Mouse (Mus musculus): Measurements from ENCODE around the gene Hspb6. TPM values are rescaled to one million over a fixed set of nuclear protein-coding genes. Genes with fewer than 3 reads are reported as not detected.

Gene Hspb6
- total and polyA plus RNA-seq, 3 experiments: 4.9 to 32.8 (median 11.2) TPM

GRCm38 (mm10) chr7:30550603-30551002 lies 1.4 kb upstream of the Hspb6 start:
- H3K36me3 ChIP-seq (replicated peaks): peaks cover 66% of the 10 kb centered on the region
- H3K4me3 ChIP-seq (ENCODE audit: low read depth, low read length): no peak overlapping the region
- no peaks in the 10 kb centered on the region for H3K9me3 ChIP-seq (replicated peaks)
- H3K4me1 ChIP-seq (ENCODE audit: insufficient read depth, low read depth, low read length): peaks cover 43% of the 10 kb centered on the region
- DNase-seq (ENCODE audit: low spot score) (no peak), ATAC-seq (ENCODE audit: extremely low read depth, insufficient number of reproducible peaks, low FRiP score, poor library complexity, severe bottlenecking) (no peak)
- TF ChIP-seq GATA1 (IDR thresholded peaks at IDR 0.05; ENCODE audit: borderline replicate concordance, low read length) (no peak), CTCF (IDR thresholded peaks at IDR 0.05; ENCODE audit: low read depth, low read length) (no peak), POLR2AphosphoS5 (IDR thresholded peaks at IDR 0.05; ENCODE audit: insufficient replicate concordance, low read depth, low read length) (no peak), TAL1 (conservative IDR thresholded peaks at IDR 0.05; ENCODE audit: low read depth, low read length) (no peak), GATA2 (IDR thresholded peaks at IDR 0.05; ENCODE audit: borderline replicate concordance, low read depth, low read length) (no peak)
- H3K27me3 ChIP-seq (ENCODE audit: insufficient read depth, low read length): no peaks in the 10 kb centered on the region

- H3K4me3 ChIP-seq (ENCODE audit: low read depth, low read length): peak overlapping the region; percentile 78
Observed at GRCm38 (mm10) chr7:30551445-30552101, 405 bp upstream of the Hspb6 start.

GRCm38 (mm10) chr7:30553021-30553589 lies 1.1 kb downstream of the Hspb6 start:
- no peak for DNase-seq (ENCODE audit: low spot score)
- Histone ChIP-seq H3K27me3 (ENCODE audit: insufficient read depth, low read length) (no peaks in the 10 kb centered on the region), H3K9me3 (replicated peaks) (no peaks in the 10 kb centered on the region), H3K4me3 (ENCODE audit: low read depth, low read length) (peak overlapping the region; percentile 78), H3K36me3 (replicated peaks) (peaks cover 72% of the 10 kb centered on the region), H3K4me1 (ENCODE audit: insufficient read depth, low read depth, low read length) (peaks cover 41% of the 10 kb centered on the region)
- TF ChIP-seq POLR2AphosphoS5 (IDR thresholded peaks at IDR 0.05; ENCODE audit: insufficient replicate concordance, low read depth, low read length) (no peak), GATA1 (IDR thresholded peaks at IDR 0.05; ENCODE audit: borderline replicate concordance, low read length) (no peak), CTCF (IDR thresholded peaks at IDR 0.05; ENCODE audit: low read depth, low read length) (no peak), TAL1 (conservative IDR thresholded peaks at IDR 0.05; ENCODE audit: low read depth, low read length) (no peak), GATA2 (IDR thresholded peaks at IDR 0.05; ENCODE audit: borderline replicate concordance, low read depth, low read length) (no peak)
- ATAC-seq (ENCODE audit: extremely low read depth, insufficient number of reproducible peaks, low FRiP score, poor library complexity, severe bottlenecking): no peak

More at GRCm38 (mm10) chr7:30551445-30552101, 405 bp upstream of the Hspb6 start:
- no peak for DNase-seq (ENCODE audit: low spot score)
- peaks cover 35% of the 10 kb centered on the region for H3K4me1 ChIP-seq (ENCODE audit: insufficient read depth, low read depth, low read length)
- peak; percentile 45; the same call in 1 of the 2 replicates for ATAC-seq (ENCODE audit: extremely low read depth, insufficient number of reproducible peaks, low FRiP score, poor library complexity, severe bottlenecking)
- no peaks in the 10 kb centered on the region for H3K27me3 ChIP-seq (ENCODE audit: insufficient read depth, low read length)
- H3K9me3 ChIP-seq (replicated peaks): no peaks in the 10 kb centered on the region
- TF ChIP-seq POLR2AphosphoS5 (IDR thresholded peaks at IDR 0.05; ENCODE audit: insufficient replicate concordance, low read depth, low read length) (no peak), CTCF (IDR thresholded peaks at IDR 0.05; ENCODE audit: low read depth, low read length) (no peak), TAL1 (conservative IDR thresholded peaks at IDR 0.05; ENCODE audit: low read depth, low read length) (no peak), GATA1 (IDR thresholded peaks at IDR 0.05; ENCODE audit: borderline replicate concordance, low read length) (no peak), GATA2 (IDR thresholded peaks at IDR 0.05; ENCODE audit: borderline replicate concordance, low read depth, low read length) (no peak)
- H3K36me3 ChIP-seq (replicated peaks): peaks cover 66% of the 10 kb centered on the region

DNA sequence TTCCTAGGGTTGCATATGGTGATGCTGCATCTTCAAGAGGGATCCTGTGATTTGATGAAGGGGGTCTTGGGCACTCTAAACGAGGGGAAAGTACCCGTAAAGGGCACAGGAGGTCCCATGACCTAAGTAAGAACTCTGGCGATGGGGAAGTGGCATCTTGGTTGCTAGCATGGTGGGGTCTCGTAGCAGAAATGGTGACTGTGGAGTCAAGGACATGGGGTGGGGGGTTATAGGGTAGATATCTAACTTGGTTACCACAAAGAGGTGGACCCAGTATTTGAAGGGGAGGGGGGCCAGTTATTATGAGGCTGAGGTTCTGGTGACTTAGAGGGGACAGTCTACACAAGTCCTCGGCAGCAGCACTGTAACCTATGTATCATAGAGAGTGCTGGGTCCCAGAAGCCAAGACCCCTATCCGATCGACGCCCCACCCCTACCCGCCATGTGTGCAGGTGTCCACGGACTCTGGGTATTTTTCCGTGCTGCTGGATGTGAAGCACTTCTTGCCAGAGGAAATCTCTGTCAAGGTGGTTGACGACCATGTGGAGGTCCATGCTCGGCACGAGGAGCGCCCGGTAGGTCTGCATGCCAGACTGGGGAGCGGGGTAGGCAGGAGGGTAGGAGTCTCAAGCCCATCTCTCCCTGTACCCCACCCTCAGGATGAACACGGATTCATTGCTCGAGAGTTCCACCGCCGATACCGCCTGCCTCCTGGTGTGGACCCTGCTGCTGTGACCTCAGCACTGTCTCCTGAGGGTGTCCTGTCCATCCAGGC lies 2.0 kb downstream of the Hspb6 start:
- no peak for DNase-seq (ENCODE audit: low spot score)
- TF ChIP-seq TAL1 (conservative IDR thresholded peaks at IDR 0.05; ENCODE audit: low read depth, low read length) (no peak), POLR2AphosphoS5 (IDR thresholded peaks at IDR 0.05; ENCODE audit: insufficient replicate concordance, low read depth, low read length) (no peak), GATA2 (IDR thresholded peaks at IDR 0.05; ENCODE audit: borderline replicate concordance, low read depth, low read length) (no peak), GATA1 (IDR thresholded peaks at IDR 0.05; ENCODE audit: borderline replicate concordance, low read length) (no peak), CTCF (IDR thresholded peaks at IDR 0.05; ENCODE audit: low read depth, low read length) (no peak)
- Histone ChIP-seq H3K36me3 (replicated peaks) (peaks cover 65% of the 10 kb centered on the region), H3K27me3 (ENCODE audit: insufficient read depth, low read length) (no peaks in the 10 kb centered on the region), H3K4me1 (ENCODE audit: insufficient read depth, low read depth, low read length) (peaks cover 50% of the 10 kb centered on the region), H3K9me3 (replicated peaks) (no peaks in the 10 kb centered on the region), H3K4me3 (ENCODE audit: low read depth, low read length) (no peak overlapping the region; the same call in 1 of the 2 replicates)
- no peak for ATAC-seq (ENCODE audit: extremely low read depth, insufficient number of reproducible peaks, low FRiP score, poor library complexity, severe bottlenecking)

- peaks cover 48% of the 10 kb centered on the region for H3K4me1 ChIP-seq (ENCODE audit: insufficient read depth, low read depth, low read length)
- TF ChIP-seq GATA2 (IDR thresholded peaks at IDR 0.05; ENCODE audit: borderline replicate concordance, low read depth, low read length): no peak
- TF ChIP-seq POLR2AphosphoS5 (IDR thresholded peaks at IDR 0.05; ENCODE audit: insufficient replicate concordance, low read depth, low read length): no peak
- no peak for TF ChIP-seq CTCF (IDR thresholded peaks at IDR 0.05; ENCODE audit: low read depth, low read length)
- no peak for TF ChIP-seq TAL1 (conservative IDR thresholded peaks at IDR 0.05; ENCODE audit: low read depth, low read length)
- peaks cover 59% of the 10 kb centered on the region for H3K36me3 ChIP-seq (replicated peaks)
- no peak overlapping the region for H3K4me3 ChIP-seq (ENCODE audit: low read depth, low read length)
- ATAC-seq (ENCODE audit: extremely low read depth, insufficient number of reproducible peaks, low FRiP score, poor library complexity, severe bottlenecking): no peak
- H3K9me3 ChIP-seq (replicated peaks): no peaks in the 10 kb centered on the region
- no peak for DNase-seq (ENCODE audit: low spot score)
- H3K27me3 ChIP-seq (ENCODE audit: insufficient read depth, low read length): no peaks in the 10 kb centered on the region
Observed at GRCm38 (mm10) chr7:30556894-30557536, 5.0 kb downstream of the Hspb6 start.

Data from G1E (cell line).